ENCODE assay signal across 19 mouse cellular contexts in the genomic region with DNA sequence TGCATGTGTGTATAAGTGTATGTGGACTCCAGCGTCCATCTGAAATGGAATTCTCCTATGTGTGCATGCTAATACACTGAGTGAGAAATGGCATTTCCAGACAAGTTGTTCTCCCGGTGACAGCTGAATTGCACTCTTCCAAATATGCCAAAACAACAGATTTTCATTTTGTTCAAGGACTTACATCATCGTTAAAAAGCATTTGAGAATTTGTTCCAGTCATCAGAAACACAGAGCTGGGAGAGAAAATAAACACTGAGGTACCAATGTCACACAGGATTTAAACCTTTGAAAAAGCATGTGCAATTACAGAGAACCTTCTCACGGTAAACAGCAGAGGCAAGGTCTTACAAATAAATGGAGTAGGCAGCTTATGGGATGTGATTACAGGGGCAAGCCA.
DNase-seq lines count a peak whose midpoint lies in the region; ATAC-seq and TF ChIP-seq lines count a peak whose summit lies in the region.
"Had no signal": no experiment of that assay in that cellular context is flagged by ENCODE, and none has a peak within 500 bp of the region (broad histone marks: within the 10 kb centered on the region; RNA-seq: fewer than 3 reads in every experiment).

No protein-coding gene starts in this region.

- H3K9me3 ChIP-seq in forebrain, embryonic 13.5 days (replicated peaks), result no peaks in the 10 kb centered on the region
- no peaks in the 10 kb centered on the region for H3K9me3 ChIP-seq in forebrain, embryonic 10.5 days
- no peaks in the 10 kb centered on the region for H3K9me3 ChIP-seq in hindbrain, postnatal 0 days (ENCODE audit: low read length)
- H3K9me3 ChIP-seq in hindbrain, embryonic 12.5 days (replicated peaks), result no peaks in the 10 kb centered on the region
- H3K9me3 ChIP-seq: embryonic facial prominence, embryonic 12.5 days; heart, embryonic 15.5 days; megakaryocyte, embryonic 14.5 days had no signal

- H3K4me3 ChIP-seq in forebrain, embryonic 13.5 days, result no peak overlapping the region
- no peak overlapping the region for H3K4me3 ChIP-seq in forebrain, embryonic 10.5 days
- no peak overlapping the region for H3K4me3 ChIP-seq in hindbrain, postnatal 0 days (ENCODE audit: low read length)
- no peak overlapping the region for H3K4me3 ChIP-seq in hindbrain, embryonic 12.5 days
- H3K4me3 ChIP-seq in layer of hippocampus, adult 2 months, result peak overlapping the region; percentile 28; the same call in 1 of the 2 replicates
- H3K4me3 ChIP-seq: embryonic facial prominence, embryonic 12.5 days; erythroblast, embryonic 14.5 days; heart, adult 2 months; heart, embryonic 15.5 days; megakaryocyte, embryonic 14.5 days had no signal

- no peak for TF ChIP-seq POLR2A in brain, embryonic 14.5 days (IDR thresholded peaks at IDR 0.05; ENCODE audit: borderline replicate concordance, extremely low read depth, insufficient read depth, insufficient read length, poor library complexity, severe bottlenecking)

- H3K36me3 ChIP-seq in forebrain, embryonic 13.5 days (ENCODE audit: poor library complexity, severe bottlenecking), result no peaks in the 10 kb centered on the region
- H3K36me3 ChIP-seq in forebrain, embryonic 10.5 days (replicated peaks), result no peaks in the 10 kb centered on the region
- H3K36me3 ChIP-seq in hindbrain, postnatal 0 days (ENCODE audit: insufficient read depth, low read length), result no peaks in the 10 kb centered on the region
- no peaks in the 10 kb centered on the region for H3K36me3 ChIP-seq in hindbrain, embryonic 12.5 days
- H3K36me3 ChIP-seq: embryonic facial prominence, embryonic 12.5 days; heart, embryonic 15.5 days had no signal

- 44% methylated on average over 4 of the region's 4 CpGs for WGBS in forebrain, embryonic 13.5 days
- WGBS in forebrain, embryonic 10.5 days, result 89% methylated on average over 4 of the region's 4 CpGs
- WGBS in hindbrain, postnatal 0 days, result 56% methylated on average over 4 of the region's 4 CpGs
- WGBS in hindbrain, embryonic 12.5 days, result 72% methylated on average over 4 of the region's 4 CpGs

- H3K4me1 ChIP-seq in forebrain, embryonic 13.5 days, result 0 out of 2 replicates have a peak, but pooled peaks cover 3% of the 10 kb centered on the region
- H3K4me1 ChIP-seq in forebrain, embryonic 10.5 days, result no peaks in the 10 kb centered on the region
- H3K4me1 ChIP-seq in hindbrain, postnatal 0 days (ENCODE audit: insufficient read depth, low read length), result no peaks in the 10 kb centered on the region
- H3K4me1 ChIP-seq in hindbrain, embryonic 12.5 days, result no peaks in the 10 kb centered on the region
- H3K4me1 ChIP-seq: embryonic facial prominence, embryonic 12.5 days; heart, embryonic 15.5 days; megakaryocyte, embryonic 14.5 days had no signal

- TF ChIP-seq CTCF in hindbrain, postnatal 0 days (IDR thresholded peaks at IDR 0.05; ENCODE audit: low read depth), result no peak
- no peak for TF ChIP-seq CTCF in brain, embryonic 14.5 days (IDR thresholded peaks at IDR 0.05; ENCODE audit: borderline replicate concordance, extremely low read depth, insufficient read depth, insufficient read length)
- no peak for TF ChIP-seq CTCF in layer of hippocampus, adult 2 months (conservative IDR thresholded peaks at IDR 0.05)

- H3K4me2 ChIP-seq in forebrain, embryonic 13.5 days, result no peak overlapping the region
- no peak overlapping the region for H3K4me2 ChIP-seq in hindbrain, postnatal 0 days (ENCODE audit: low read depth, low read length)
- H3K4me2 ChIP-seq in hindbrain, embryonic 12.5 days (replicated peaks), result no peak overlapping the region
- H3K4me2 ChIP-seq: embryonic facial prominence, embryonic 12.5 days; heart, embryonic 15.5 days; liver, embryonic 11.5 days had no signal

- H3K9ac ChIP-seq in forebrain, embryonic 13.5 days, result no peak overlapping the region
- no peak overlapping the region for H3K9ac ChIP-seq in hindbrain, postnatal 0 days (replicated peaks; ENCODE audit: low read length)
- no peak overlapping the region for H3K9ac ChIP-seq in hindbrain, embryonic 12.5 days
- H3K9ac ChIP-seq: embryonic facial prominence, embryonic 12.5 days; heart, embryonic 15.5 days had no signal

- peak; percentile 67; the same call in 1 of the 2 replicates for ATAC-seq in forebrain, embryonic 13.5 days
- ATAC-seq in hindbrain, postnatal 0 days, result no peak
- ATAC-seq in hindbrain, embryonic 12.5 days (ENCODE audit: low FRiP score), result no peak
- ATAC-seq: intestine, embryonic 16.5 days had no signal

- DNase-seq in forebrain, embryonic 10.5 days (ENCODE audit: extremely low spot score, low spot score), result no peak
- peak; percentile 8 for DNase-seq in hindbrain, postnatal 0 days (ENCODE audit: low spot score)
- DNase-seq in brain, embryonic 14.5 days (ENCODE audit: low read depth), result peak; percentile 81
- DNase-seq in layer of hippocampus, adult 2 months (ENCODE audit: low spot score in 2 of 2), result peak; percentile 26 to 61
- no peak for DNase-seq in adrenal gland, postnatal 36 days
- DNase-seq: gastrocnemius, postnatal 25 days; heart, adult 2 months; heart, postnatal 4 days; lung, adult 2 months; right cerebral cortex, postnatal 4 days had no signal

- H3K27ac ChIP-seq in forebrain, embryonic 13.5 days, result peak overlapping the region; percentile 15
- no peak overlapping the region for H3K27ac ChIP-seq in forebrain, embryonic 10.5 days
- no peak overlapping the region for H3K27ac ChIP-seq in hindbrain, postnatal 0 days
- H3K27ac ChIP-seq in hindbrain, embryonic 12.5 days, result no peak overlapping the region
- peak overlapping the region; percentile 91 for H3K27ac ChIP-seq in layer of hippocampus, adult 2 months
- H3K27ac ChIP-seq: embryonic facial prominence, embryonic 12.5 days; heart, adult 2 months; heart, embryonic 15.5 days; stomach, postnatal 0 days had no signal

- no peaks in the 10 kb centered on the region for H3K27me3 ChIP-seq in forebrain, embryonic 13.5 days
- H3K27me3 ChIP-seq in forebrain, embryonic 10.5 days (ENCODE audit: poor library complexity, severe bottlenecking), result no peaks in the 10 kb centered on the region
- no peaks in the 10 kb centered on the region for H3K27me3 ChIP-seq in hindbrain, postnatal 0 days (ENCODE audit: insufficient read depth, low read length)
- no peaks in the 10 kb centered on the region for H3K27me3 ChIP-seq in hindbrain, embryonic 12.5 days
- H3K27me3 ChIP-seq: embryonic facial prominence, embryonic 12.5 days; heart, embryonic 15.5 days; megakaryocyte, embryonic 14.5 days had no signal

Comparison
In these comparisons a context has a peak if more than half of its experiments do, and no peak if none do; other contexts are left out.
1. H3K27ac ChIP-seq: peak in forebrain, embryonic 13.5 days (single experiment) and layer of hippocampus, adult 2 months (single experiment); none in forebrain, embryonic 10.5 days (single experiment), hindbrain, postnatal 0 days (single experiment) and hindbrain, embryonic 12.5 days (single experiment).
2. DNase-seq: peak in hindbrain, postnatal 0 days (single experiment), brain, embryonic 14.5 days (single experiment) and layer of hippocampus, adult 2 months (2 of 2); none in forebrain, embryonic 10.5 days (single experiment) and adrenal gland, postnatal 36 days (0 of 2).